Mouse (Mus musculus): ENCODE measurements around the gene Hacl1.

DNA sequence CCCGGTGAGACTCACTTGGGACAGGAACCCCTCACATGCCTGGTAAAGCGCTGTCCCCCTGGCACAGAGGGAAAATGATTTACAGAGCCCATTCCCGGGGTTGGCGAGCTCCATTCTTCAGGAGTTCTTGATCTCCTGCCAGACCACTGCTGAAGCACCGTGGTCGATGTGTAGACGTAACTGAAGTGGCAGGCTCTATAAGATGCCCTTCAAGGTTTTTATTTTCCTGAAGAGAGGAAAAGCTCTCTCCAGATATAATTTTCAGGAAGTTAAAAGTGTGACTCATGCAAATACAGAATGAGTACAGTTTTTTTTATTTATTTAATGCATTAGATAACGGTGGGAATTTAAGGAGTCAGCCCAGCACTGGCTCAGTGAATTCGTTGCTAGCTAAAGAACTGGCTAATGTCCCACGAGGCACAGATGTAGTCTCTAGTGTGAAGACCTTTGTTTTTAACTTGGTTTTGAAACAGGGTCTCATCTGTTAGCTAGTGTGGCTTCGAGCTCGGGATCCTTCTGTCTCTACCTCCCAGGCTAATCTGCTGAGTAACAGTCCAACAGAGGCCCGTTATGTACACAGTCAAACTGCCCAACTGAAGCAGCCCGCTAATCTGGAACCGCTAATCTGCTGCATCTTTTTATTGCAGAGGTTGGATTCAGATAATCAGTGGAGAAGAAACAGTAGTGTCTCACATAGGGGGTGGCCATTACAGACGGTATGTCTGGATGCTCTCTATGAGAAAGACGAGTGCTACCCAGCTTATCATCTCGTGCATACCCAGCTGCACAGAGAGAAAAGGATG is 23.2 kb upstream of the Hacl1 start:
- TF ChIP-seq CTCF (IDR thresholded peaks at IDR 0.05; ENCODE audit: insufficient read depth, low read length) (no peak), POLR2A (IDR thresholded peaks at IDR 0.05; ENCODE audit: borderline replicate concordance, extremely low read depth, low read depth, low read length) (no peak)

Data from lung, adult 2 months (tissue).